Mouse (Mus musculus): ENCODE measurements around the gene Olfr1339.

Olfr1339 gene

DNA sequence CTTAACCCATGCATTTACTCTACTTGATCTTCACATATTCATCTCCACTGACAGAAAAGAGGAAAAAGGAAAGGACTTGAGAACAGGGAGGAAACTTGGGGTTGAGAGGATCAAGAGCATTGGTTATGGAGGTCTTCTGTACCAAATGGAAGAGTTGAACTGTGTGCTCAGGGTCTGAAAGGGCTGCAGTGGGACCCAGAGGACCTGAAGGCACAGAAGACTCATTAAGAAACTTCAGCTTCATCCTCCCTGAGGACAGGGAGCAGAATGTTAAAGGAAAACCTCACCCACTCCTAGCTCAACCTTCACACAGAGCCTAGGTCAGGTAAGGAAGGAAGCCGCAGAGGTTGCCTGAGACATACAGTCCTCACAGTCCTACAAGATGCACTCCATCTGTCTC lies at the start of gene Olfr1339:
TSS of gene Olfr1339 (plus strand) at position 301 of the 400 bp plus-strand sequence.
- no peak for DNase-seq

DNA sequence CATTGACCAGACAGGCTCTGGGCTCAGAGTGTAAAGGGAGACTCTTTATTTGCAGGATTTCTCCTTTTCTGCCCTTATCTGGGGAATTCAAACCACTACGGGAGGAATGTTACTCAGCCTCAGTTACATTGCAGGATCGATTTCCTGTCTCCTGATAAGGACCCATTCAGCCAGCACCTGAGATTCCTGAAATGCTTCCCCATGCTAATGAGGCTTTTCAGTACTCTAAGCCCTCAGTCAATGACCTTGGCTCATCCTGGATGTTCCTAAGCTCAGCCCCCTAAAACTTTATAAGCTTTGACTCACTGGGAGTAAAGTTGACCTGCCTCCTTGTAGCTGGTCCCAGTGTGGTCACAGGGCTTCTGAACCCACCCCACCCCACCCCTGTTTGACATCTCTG lies 44.9 kb upstream of the Olfr1339 start:
- no peak for DNase-seq

DNA sequence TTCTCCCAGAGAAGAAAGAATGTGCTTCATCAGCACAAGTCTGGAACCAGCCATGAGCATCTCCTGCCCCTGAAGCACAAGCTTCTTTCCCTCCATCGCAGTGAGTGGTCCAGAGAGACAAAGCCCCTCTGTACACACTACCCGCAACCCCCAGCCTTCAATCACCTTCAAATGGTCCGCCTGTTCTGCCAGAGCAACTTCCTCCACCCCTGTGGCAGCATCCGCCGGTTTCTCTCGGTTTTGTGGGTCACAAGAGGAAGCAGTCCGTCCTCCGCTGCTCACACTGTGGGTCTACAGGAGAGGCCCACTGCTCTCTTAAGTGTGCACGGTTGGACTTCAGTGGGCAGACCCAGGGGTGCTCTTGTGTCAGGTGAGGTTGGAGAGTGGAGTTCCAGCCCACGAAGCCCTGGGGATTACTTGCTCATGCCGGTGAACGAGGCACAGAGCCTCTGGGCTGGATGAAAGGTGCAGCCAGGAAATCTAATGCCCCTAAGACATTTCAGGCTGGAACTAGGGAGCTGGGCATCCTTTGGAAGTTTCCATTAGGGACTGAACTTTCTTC lies 39.5 kb upstream of the Olfr1339 start, which contains the start of gene Olfr1342:
TSS of gene Olfr1342 (minus strand) at position 345 of the 562 bp plus-strand sequence.
- DNase-seq = no peak

DNA sequence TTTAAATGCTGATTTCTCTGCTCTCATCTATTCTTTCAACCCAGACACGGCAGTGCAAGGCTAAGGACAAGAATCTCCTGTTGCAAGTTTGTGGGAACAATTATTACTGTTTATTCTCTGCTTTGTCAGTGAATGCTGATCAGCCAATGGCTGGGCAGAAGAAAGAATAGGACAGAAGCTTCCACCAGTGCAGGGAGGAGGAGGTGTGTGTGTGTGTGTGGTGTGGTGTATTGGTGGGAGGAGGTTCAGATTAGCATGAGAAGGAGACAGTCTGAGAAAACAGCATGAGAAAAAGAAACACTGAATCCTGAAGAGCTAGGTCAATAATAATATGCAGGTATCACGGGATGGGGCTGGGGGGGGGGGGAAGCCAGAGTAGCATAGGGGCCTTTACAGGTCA lies 38.2 kb upstream of the Olfr1339 start:
- DNase-seq = no peak

DNA sequence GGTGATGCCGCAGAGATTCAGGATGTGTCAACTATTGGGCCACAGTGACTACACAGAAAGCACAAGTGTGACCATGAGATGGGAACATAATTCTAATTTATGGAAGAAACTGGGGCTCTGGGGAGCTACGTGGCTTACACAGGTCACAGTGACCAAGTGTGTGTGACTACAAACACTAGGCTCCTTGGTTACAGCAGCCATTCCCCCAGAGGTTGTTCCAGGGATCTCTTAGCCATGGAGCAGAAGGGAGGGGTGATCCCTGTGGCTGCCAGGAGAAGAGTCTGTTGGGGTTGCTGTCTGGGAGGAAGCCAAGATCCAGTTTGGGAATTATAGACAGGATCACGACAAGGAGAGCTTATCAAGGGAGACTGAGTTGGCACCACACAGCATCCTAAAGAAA lies 28.8 kb upstream of the Olfr1339 start, which contains the start of gene Olfr1341:
TSS of gene Olfr1341 (plus strand) at position 301 of the 400 bp plus-strand sequence.
- no peak for DNase-seq

DNA sequence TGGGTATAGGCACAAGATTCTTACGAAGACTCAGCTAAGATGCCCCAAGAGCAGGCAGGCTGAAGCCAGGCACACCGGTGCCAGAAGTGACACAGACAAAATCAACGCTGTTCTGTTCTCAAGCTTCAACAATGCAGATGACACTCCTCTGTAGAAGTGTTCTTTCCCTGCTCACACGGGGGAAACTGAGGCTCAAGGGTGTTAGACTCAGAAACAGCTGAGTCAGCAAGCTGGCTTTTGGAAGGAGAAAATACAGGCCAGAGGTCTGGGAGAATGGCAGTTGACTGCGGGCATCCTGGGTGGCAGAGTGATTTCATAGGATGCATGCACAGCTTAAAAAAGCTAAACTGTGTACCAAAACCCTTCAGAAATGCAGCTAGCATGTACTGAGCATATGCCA lies 23.9 kb upstream of the Olfr1339 start:
- DNase-seq = no peak

DNA sequence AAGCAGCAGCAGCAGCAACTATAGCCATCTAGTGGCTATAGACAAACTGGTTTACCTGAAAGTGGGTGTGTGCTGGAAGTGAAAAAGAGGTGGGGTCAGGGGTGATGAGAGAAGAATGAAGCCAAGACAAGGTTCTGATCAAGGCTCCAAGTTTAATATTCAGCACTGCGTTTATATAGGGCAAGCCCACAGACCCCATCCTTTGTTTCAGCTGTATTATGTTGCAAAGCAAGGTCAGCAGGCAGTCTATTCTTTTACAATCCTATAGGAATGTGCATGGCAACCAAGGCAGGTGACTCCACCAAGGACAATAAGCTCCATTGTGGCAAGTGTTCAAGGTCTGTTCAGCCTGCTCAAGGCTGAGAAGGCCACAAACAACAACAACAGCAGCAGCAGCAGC lies 20.3 kb upstream of the Olfr1339 start:
- DNase-seq = no peak

DNA sequence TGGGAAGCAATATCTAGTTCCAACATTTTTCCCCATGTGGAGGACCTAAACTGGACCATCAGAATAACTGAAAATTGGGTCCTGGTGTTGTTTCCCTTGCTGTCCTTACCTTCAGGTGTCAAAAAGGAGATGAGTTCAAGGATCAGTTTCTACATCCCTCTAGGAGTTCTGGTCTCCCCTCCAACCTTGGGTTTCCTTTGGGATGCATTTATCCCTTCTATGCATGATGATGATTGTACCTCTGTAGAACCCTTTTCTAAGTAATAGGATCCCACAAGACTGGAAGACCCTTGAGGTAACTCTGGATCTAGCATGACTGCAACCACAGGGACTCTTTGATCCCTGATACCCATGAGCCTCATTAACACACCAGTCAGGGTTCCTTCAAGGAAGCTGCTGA lies 12.1 kb upstream of the Olfr1339 start, which contains the start of gene Olfr1340:
TSS of gene Olfr1340 (plus strand) at position 301 of the 400 bp plus-strand sequence.
- no peak for DNase-seq

DNA sequence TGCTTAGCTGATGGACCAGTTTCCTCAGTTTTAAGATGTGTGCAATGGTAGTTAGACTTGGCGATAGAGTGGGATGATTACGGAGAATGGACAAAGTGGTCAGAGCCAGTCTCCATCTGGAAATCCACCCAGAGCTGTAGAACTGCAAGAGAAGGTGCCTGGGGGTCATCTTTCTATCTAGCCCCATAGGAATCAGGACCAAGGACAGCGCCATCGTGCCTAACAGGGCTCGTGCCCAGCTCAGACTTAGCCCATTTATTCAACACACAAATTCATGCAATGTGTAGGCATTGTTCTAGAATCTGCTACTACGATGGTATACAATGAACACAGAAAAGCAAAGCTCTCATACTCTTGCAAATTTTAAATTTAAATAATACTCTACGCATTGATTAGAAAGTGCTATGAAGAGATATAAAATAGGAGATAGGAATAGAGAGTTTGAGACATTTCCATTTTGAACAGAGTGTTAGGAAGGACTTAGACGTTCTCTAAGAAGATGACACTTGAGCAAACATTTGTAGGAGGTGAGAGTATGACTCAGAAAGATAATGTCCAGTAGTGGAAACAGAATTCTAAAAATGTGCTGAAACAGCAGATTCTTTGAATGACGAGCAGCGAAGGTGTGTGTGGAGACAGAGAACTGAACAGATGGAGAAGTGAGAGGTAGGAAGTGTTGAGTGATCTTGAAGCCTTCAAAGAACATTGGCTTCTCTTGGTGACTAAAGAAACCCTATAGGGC lies 10.1 kb upstream of the Olfr1339 start:
- peak; percentile 1 to 63 for DNase-seq

DNA sequence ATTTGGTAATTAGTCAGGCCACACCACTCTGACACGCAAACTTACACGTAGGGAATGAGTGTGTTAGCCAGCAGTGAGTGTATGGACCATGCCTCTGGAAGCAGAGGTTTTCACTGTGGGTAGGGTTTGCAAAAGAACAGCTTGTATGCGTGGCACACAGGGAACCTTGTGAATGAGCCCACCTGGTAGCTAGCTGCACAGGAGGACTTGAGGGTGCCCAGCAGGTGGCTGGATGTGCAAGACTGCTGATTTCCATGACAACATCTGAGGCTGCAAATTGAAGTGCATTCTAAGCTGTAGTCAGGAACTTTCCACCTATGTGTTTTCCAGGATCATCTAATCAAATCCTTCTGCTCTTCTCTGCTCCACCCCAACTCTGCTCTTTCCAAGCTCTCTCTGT lies 7.6 kb downstream of the Olfr1339 start:
- no peak for DNase-seq

DNA sequence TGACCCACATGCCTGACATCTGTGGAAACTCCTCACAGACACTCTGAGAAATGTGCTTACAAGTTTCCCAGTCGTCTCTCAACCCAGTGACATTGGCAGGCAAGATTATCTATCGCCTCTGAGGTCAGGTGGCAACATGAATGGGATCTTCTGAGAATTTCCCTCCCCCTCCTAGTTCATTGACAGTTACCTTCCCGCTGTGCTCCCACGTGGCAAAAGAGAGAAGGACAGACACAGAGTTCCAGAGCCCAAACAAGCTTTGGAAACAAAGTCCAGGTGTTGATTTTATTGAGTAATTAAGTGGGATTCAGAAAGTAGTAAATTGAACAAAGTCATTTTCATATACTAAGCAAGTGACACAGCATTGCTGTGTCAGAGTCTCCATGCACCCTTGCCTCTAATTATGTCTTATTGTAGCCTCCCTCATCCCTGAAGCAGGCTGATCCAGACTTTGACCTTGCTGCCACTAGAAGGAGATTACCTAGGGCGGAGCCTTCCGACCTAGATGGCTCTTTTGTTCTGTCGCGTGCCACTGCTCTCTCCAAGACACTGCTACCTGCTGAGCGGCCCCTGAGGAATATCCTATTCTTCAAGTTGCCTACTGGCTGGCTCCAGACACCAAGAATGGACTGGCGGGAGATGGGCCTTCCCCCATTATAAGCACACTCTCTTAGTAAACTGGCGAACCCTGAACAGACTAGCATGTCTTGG lies 9.2 kb downstream of the Olfr1339 start:
- no peak for DNase-seq

DNA sequence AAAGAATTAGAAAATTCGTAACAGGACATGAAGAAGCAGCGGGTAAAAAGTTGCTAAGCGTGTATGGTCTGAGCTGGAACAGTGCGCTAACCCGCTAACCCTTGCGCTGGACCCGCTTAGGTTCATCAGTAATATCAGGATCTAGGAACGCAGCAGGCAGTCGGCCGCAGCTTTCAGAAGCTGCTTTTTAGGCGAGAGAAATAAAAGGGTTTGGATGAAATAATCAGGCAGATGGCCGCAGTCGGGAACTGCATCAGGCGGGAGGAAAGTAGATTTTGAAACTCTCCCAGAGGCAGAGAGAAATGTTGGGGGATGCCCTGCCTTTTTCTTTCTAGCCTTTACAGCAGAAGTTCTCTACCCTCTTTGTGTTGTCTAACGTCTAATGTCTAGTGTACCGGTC lies 9.9 kb downstream of the Olfr1339 start:
- DNase-seq = no peak

DNA sequence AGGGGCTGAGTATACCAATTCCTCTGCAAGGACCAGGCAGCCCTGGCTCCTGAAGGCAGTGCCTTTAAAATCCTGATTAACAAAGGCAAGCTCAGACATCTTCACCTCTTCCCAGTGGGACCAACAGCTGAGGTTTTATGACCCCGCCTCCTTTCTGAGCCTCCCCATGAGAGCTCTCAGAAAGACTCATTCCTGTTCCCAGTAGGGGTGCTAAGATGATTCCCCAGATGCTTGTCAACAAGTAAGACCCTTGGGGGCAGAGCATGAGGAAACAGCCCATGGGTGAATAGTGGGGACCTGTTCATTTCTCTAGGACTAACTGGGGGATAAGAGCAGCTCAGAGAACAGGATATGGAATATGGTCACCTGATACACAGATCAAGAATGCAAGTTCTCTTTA lies 26.7 kb downstream of the Olfr1339 start, which contains the start of gene Olfr1338:
TSS of gene Olfr1338 (minus strand) at position 101 of the 400 bp plus-strand sequence.
- DNase-seq = no peak

DNA sequence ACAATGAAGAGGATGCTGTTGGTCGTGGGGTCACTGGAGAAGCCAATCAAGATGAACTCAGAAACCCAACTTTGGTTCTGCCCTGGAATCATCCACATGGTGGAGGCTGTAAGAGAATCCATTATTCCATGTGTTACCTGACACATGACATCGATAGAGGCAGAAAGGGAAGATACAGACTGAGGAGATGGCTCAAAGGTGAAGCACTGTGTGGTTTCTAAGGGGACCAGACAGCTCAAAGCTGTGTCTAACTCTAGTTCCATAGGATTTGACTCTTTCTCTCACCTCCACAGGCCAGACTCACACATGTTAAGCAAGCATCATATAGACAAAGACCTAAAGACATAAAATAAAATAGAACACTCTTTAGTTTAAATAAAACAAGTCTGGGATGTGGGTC lies 50.5 kb downstream of the Olfr1339 start, which contains the start of gene Olfr1337:
TSS of gene Olfr1337 (minus strand) at position 101 of the 400 bp plus-strand sequence.
- DNase-seq = no peak
